In the genomic region with DNA sequence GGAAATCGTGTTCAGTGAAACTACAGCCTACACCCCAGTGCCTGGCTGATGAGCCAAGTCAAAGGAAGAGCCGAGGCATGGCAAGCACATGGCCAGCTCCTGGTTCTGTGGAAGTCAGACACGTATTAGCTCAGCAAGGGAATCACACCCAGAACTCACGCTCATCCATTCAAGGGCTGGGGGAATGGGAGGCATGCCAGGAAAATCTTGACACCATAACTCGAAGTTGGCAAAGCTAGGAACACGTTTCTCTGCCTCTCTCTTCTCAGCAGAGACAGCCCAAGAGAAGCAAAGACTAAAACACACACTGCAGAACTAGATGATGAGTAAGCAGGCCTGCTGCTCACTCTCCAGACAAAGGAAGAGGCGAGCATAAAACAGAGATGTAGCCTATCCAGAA, we compare ENCODE assay signal across 17 mouse cellular contexts. TPM values are rescaled to one million over a fixed set of nuclear protein-coding genes. Genes with fewer than 3 reads are reported as not detected.
A peak's percentile ranks its signal among the peaks of the same experiment; 100 is the strongest.
DNase-seq lines count a peak whose midpoint lies in the region; ATAC-seq lines count a peak whose summit lies in the region.
"Had no signal": no experiment of that assay in that cellular context is flagged by ENCODE, and none has a peak within 500 bp of the region (broad histone marks: within the 10 kb centered on the region; RNA-seq: fewer than 3 reads in every experiment).

No protein-coding gene starts in this region.

- no peaks in the 10 kb centered on the region for H3K4me1 ChIP-seq in forebrain, embryonic 14.5 days (ENCODE audit: control insufficient read depth, insufficient read depth, low read length)
- H3K4me1 ChIP-seq in forebrain, embryonic 12.5 days, result no peaks in the 10 kb centered on the region
- H3K4me1 ChIP-seq: limb, embryonic 13.5 days had no signal

- no peaks in the 10 kb centered on the region for H3K27me3 ChIP-seq in forebrain, embryonic 14.5 days (replicated peaks; ENCODE audit: control insufficient read depth, insufficient read depth, low read length)
- H3K27me3 ChIP-seq in forebrain, embryonic 12.5 days, result no peaks in the 10 kb centered on the region

- intact Hi-C loops in left cerebral cortex, postnatal 36 days (cut with DNase I), result loop anchor here (1.0 to 10.0 kb wide), 4 partner anchors 176 to 1228 kb away; a partner anchor contains a TSS

- peak; percentile 59 for DNase-seq in forebrain, embryonic 14.5 days (ENCODE audit: low spot score)
- peak; percentile 53 for DNase-seq in Muller cell, postnatal 12 days (ENCODE audit: inconsistent ontology term)
- DNase-seq in layer of hippocampus, adult 18-20 months (ENCODE audit: low spot score in 2 of 2), result peak; percentile 22 to 50
- DNase-seq in left cerebral cortex, postnatal 36 days (ENCODE audit: low spot score in 2 of 2), result peak; percentile 16 to 25
- DNase-seq in testis, postnatal 14 days (ENCODE audit: low spot score), result no peak
- no peak for DNase-seq in gastrocnemius, postnatal 25 days
- DNase-seq: cerebellum, adult 9-11 months; gastrocnemius, postnatal 14 days; heart, postnatal 36 days; kidney, adult 9 months; liver, postnatal 0 days; lung, postnatal 4 days had no signal

- H3K27ac ChIP-seq in forebrain, embryonic 14.5 days (ENCODE audit: low read depth, low read length), result no peak overlapping the region
- H3K27ac ChIP-seq in forebrain, embryonic 12.5 days, result no peak overlapping the region
- H3K27ac ChIP-seq: limb, embryonic 13.5 days had no signal

- H3K36me3 ChIP-seq in forebrain, embryonic 14.5 days (ENCODE audit: control insufficient read depth, insufficient read depth, low read length), result no peaks in the 10 kb centered on the region
- no peaks in the 10 kb centered on the region for H3K36me3 ChIP-seq in forebrain, embryonic 12.5 days (replicated peaks)
- H3K36me3 ChIP-seq: heart, embryonic 12.5 days; limb, embryonic 13.5 days had no signal

- WGBS in forebrain, embryonic 14.5 days, result 55% methylated on average over 7 of the region's 7 CpGs
- WGBS in forebrain, embryonic 12.5 days, result 69% methylated on average over 7 of the region's 7 CpGs

- H3K9ac ChIP-seq in forebrain, embryonic 14.5 days (ENCODE audit: low read length), result no peak overlapping the region
- H3K9ac ChIP-seq in forebrain, embryonic 12.5 days, result no peak overlapping the region
- H3K9ac ChIP-seq: heart, embryonic 12.5 days; limb, embryonic 13.5 days; liver, postnatal 0 days had no signal

- peak; percentile 42; the same call in 1 of the 2 replicates for ATAC-seq in forebrain, embryonic 14.5 days
- no peak for ATAC-seq in forebrain, embryonic 12.5 days (ENCODE audit: low FRiP score)
- no peak for ATAC-seq in granulocyte monocyte progenitor cell, adult 5-6 weeks (replicated peaks; ENCODE audit: poor library complexity, severe bottlenecking)
- ATAC-seq: liver, postnatal 0 days had no signal

- no peaks in the 10 kb centered on the region for H3K9me3 ChIP-seq in forebrain, embryonic 14.5 days (replicated peaks; ENCODE audit: control insufficient read depth, low read length)
- no peaks in the 10 kb centered on the region for H3K9me3 ChIP-seq in forebrain, embryonic 12.5 days
- H3K9me3 ChIP-seq: heart, embryonic 12.5 days; limb, embryonic 13.5 days had no signal

- no peak overlapping the region for H3K4me3 ChIP-seq in forebrain, embryonic 14.5 days (ENCODE audit: low read depth, low read length)
- H3K4me3 ChIP-seq in forebrain, embryonic 12.5 days (replicated peaks), result no peak overlapping the region
- H3K4me3 ChIP-seq: heart, embryonic 12.5 days; limb, embryonic 13.5 days had no signal

- H3K4me2 ChIP-seq in forebrain, embryonic 14.5 days (ENCODE audit: low read length), result no peak overlapping the region
- no peak overlapping the region for H3K4me2 ChIP-seq in forebrain, embryonic 12.5 days
- H3K4me2 ChIP-seq: heart, embryonic 12.5 days; limb, embryonic 13.5 days; midbrain, embryonic 11.5 days had no signal

RNA-seq across cellular contexts. Expression of a gene that starts 53.5 kb away (rescaled TPM):
- 118 and 128 TPM in 2 replicates for polyA plus RNA-seq in forebrain, embryonic 14.5 days (2014; fragmentation: Nextera tagmentation; extraction: Ambion mirVana)
- 63.1 and 64.6 TPM in 2 replicates for polyA plus RNA-seq in forebrain, embryonic 12.5 days (2016; fragmentation: Nextera tagmentation; extraction: Ambion mirVana)
- total RNA-seq in layer of hippocampus, adult 18-20 months (2021), result 10 to 100 TPM; 95.8 TPM
- total RNA-seq in left cerebral cortex, postnatal 36 days (2021), result 10 to 100 TPM; 83.7 to 94.6 TPM
- 18.9 and 26.1 TPM in 2 replicates for total RNA-seq in granulocyte monocyte progenitor cell, adult 5-6 weeks (2014; fragmentation: Nextera tagmentation)
- total RNA-seq in granulocyte monocyte progenitor cell, adult 5-6 weeks (2017), result 40.7 and 44.8 TPM in 2 replicates
- total RNA-seq in gastrocnemius, postnatal 25 days (2021), result 10 to 100 TPM; 25.6 to 27.5 TPM

Comparison
In these comparisons a context has a peak if more than half of its experiments do, and no peak if none do; other contexts are left out.
1. DNase-seq: peak in forebrain, embryonic 14.5 days (single experiment), Muller cell, postnatal 12 days (single experiment), layer of hippocampus, adult 18-20 months (2 of 2) and left cerebral cortex, postnatal 36 days (2 of 2); none in testis, postnatal 14 days (single experiment) and gastrocnemius, postnatal 25 days (single experiment).